Comparison of ENCODE assay signal across 7 mouse cellular contexts in genomic region chr17:30576946-30577345, GRCm38 (mm10). TPM values are rescaled to one million over a fixed set of nuclear protein-coding genes. Genes with fewer than 3 reads are reported as not detected.
DNase-seq lines count a peak whose midpoint lies in the region; ATAC-seq and TF ChIP-seq lines count a peak whose summit lies in the region.

No protein-coding gene starts in this region.

- H3K36me3 ChIP-seq in hindbrain, embryonic 14.5 days (replicated peaks; ENCODE audit: control insufficient read depth, insufficient read depth): no peaks in the 10 kb centered on the region
- H3K36me3 ChIP-seq in midbrain, postnatal 0 days (ENCODE audit: insufficient read depth, low read length): no peaks in the 10 kb centered on the region

- peaks cover 6% of the 10 kb centered on the region for H3K4me1 ChIP-seq in cortical plate, adult 2 months (ENCODE audit: control insufficient read depth, insufficient read depth, low read length)
- H3K4me1 ChIP-seq in hindbrain, embryonic 14.5 days (replicated peaks; ENCODE audit: control insufficient read depth, insufficient read depth, low read length): peaks cover 23% of the 10 kb centered on the region
- H3K4me1 ChIP-seq in midbrain, postnatal 0 days (ENCODE audit: insufficient read depth, low read length): peaks cover 8% of the 10 kb centered on the region

- peak overlapping the region; percentile 61 for H3K4me3 ChIP-seq in cortical plate, adult 2 months (ENCODE audit: insufficient read depth, low read length)
- peak overlapping the region; percentile 68 for H3K4me3 ChIP-seq in hindbrain, embryonic 14.5 days (replicated peaks; ENCODE audit: low read length)
- peak overlapping the region; percentile 72 for H3K4me3 ChIP-seq in midbrain, postnatal 0 days (ENCODE audit: low read depth, low read length)

- H3K27ac ChIP-seq in cortical plate, adult 2 months (ENCODE audit: insufficient read depth, low read length): no peak overlapping the region
- peak overlapping the region; percentile 94 for H3K27ac ChIP-seq in hindbrain, embryonic 14.5 days
- peak overlapping the region; percentile 92 for H3K27ac ChIP-seq in midbrain, postnatal 0 days (ENCODE audit: low read depth, low read length)

- peak overlapping the region; percentile 74 for H3K4me2 ChIP-seq in hindbrain, embryonic 14.5 days (replicated peaks)
- peak overlapping the region; percentile 73 for H3K4me2 ChIP-seq in midbrain, postnatal 0 days (ENCODE audit: low read depth, low read length, poor library complexity, severe bottlenecking)

- DNase-seq in kidney, postnatal 14 days: peak; percentile 20
- DNase-seq in kidney, postnatal 36 days: no peak
- no peak for DNase-seq in hindbrain, embryonic 14.5 days (ENCODE audit: low spot score)
- DNase-seq in midbrain, postnatal 0 days (ENCODE audit: low spot score): no peak
- no peak for DNase-seq in frontal cortex, adult 2 months (ENCODE audit: extremely low spot score in 1 of 2, low spot score in 1 of 2)
- DNase-seq in MN1 (ENCODE audit: low spot score): no peak

- peak overlapping the region; percentile 70 for H3K9ac ChIP-seq in hindbrain, embryonic 14.5 days
- peak overlapping the region; percentile 75; the same call in 1 of the 2 replicates for H3K9ac ChIP-seq in midbrain, postnatal 0 days (replicated peaks; ENCODE audit: low read length, poor library complexity, severe bottlenecking)

- H3K9me3 ChIP-seq in hindbrain, embryonic 14.5 days (ENCODE audit: control insufficient read depth, low read length): no peaks in the 10 kb centered on the region
- no peaks in the 10 kb centered on the region for H3K9me3 ChIP-seq in midbrain, postnatal 0 days (ENCODE audit: low read length)

- no peak for ATAC-seq in hindbrain, embryonic 14.5 days (ENCODE audit: low FRiP score)
- ATAC-seq in midbrain, postnatal 0 days (ENCODE audit: low FRiP score): no peak

- 68% methylated on average over 12 of the region's 12 CpGs for WGBS in hindbrain, embryonic 14.5 days
- WGBS in midbrain, postnatal 0 days: 64% methylated on average over 12 of the region's 12 CpGs

- TF ChIP-seq CTCF in cortical plate, adult 2 months (IDR thresholded peaks at IDR 0.05; ENCODE audit: extremely low read depth, insufficient read depth, low read length): no peak
- no peak for TF ChIP-seq CTCF in midbrain, postnatal 0 days (IDR thresholded peaks at IDR 0.05)

- no peaks in the 10 kb centered on the region for H3K27me3 ChIP-seq in hindbrain, embryonic 14.5 days (ENCODE audit: control insufficient read depth, insufficient read depth, low read length)
- no peaks in the 10 kb centered on the region for H3K27me3 ChIP-seq in midbrain, postnatal 0 days (ENCODE audit: insufficient read depth, low read length)

- no peak for TF ChIP-seq POLR2A in cortical plate, adult 2 months (IDR thresholded peaks at IDR 0.05; ENCODE audit: extremely low read depth, insufficient read depth, low read length)

RNA-seq across cellular contexts. Expression of gene Btbd9, which starts 0.7 kb away (rescaled TPM):
- 43.5 and 50.2 TPM in 2 replicates for polyA plus RNA-seq in cortical plate, adult 2 months (2012; rRNA removed)
- 117 and 126 TPM in 2 replicates for polyA plus RNA-seq in hindbrain, embryonic 14.5 days (2014; fragmentation: Nextera tagmentation; extraction: Ambion mirVana)
- 81.0 and 85.5 TPM in 2 replicates for total RNA-seq in midbrain, postnatal 0 days (2014; rRNA removed)
- polyA plus RNA-seq in midbrain, postnatal 0 days (2015; fragmentation: Nextera tagmentation; extraction: Ambion mirVana): 138 TPM in 2 replicates
- polyA plus RNA-seq in frontal cortex, adult 2 months (2012; rRNA removed): 39.7 and 41.6 TPM in 2 replicates

RNA-seq across cellular contexts. Expression of gene Dnah8, which starts 47.2 kb away (rescaled TPM):
- 0.49 and 0.50 TPM in 2 replicates for polyA plus RNA-seq in cortical plate, adult 2 months (2012; rRNA removed)
- polyA plus RNA-seq in hindbrain, embryonic 14.5 days (2014; fragmentation: Nextera tagmentation; extraction: Ambion mirVana): 2.6 and 3.1 TPM in 2 replicates
- 4.2 and 5.2 TPM in 2 replicates for total RNA-seq in midbrain, postnatal 0 days (2014; rRNA removed)
- 2.4 and 3.1 TPM in 2 replicates for polyA plus RNA-seq in midbrain, postnatal 0 days (2015; fragmentation: Nextera tagmentation; extraction: Ambion mirVana)
- polyA plus RNA-seq in frontal cortex, adult 2 months (2012; rRNA removed): 1.0 and 1.1 TPM in 2 replicates

RNA-seq across cellular contexts. Expression of gene Glo1, which starts 49.7 kb away (rescaled TPM):
- polyA plus RNA-seq in cortical plate, adult 2 months (2012; rRNA removed): 114 and 115 TPM in 2 replicates
- polyA plus RNA-seq in hindbrain, embryonic 14.5 days (2014; fragmentation: Nextera tagmentation; extraction: Ambion mirVana): 185 and 194 TPM in 2 replicates
- 148 and 163 TPM in 2 replicates for total RNA-seq in midbrain, postnatal 0 days (2014; rRNA removed)
- 197 and 200 TPM in 2 replicates for polyA plus RNA-seq in midbrain, postnatal 0 days (2015; fragmentation: Nextera tagmentation; extraction: Ambion mirVana)
- polyA plus RNA-seq in frontal cortex, adult 2 months (2012; rRNA removed): 110 and 123 TPM in 2 replicates
